In the genomic region with DNA sequence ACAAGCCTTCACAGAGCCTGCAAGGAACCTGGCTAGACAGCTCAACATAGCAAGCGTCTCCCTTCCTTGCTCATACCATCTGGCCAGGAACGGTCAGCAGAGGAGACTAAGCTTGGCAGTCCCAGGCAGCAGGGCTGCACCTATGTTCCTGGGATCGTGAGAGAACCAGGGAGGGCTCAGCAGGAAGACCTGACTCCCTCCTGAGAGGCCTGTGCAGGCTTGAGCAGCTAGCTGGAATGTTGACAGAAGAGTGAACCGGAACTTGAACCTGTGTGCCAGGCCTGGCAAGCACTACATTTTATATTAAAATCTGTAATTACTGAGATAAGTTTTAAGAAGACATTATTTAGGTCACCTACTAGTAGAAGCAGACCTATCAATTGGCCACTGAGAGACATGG, we compare ENCODE assay signal across 10 mouse cellular contexts.
"Had no signal": no experiment of that assay in that cellular context is flagged by ENCODE, and none has a peak within 500 bp of the region (broad histone marks: within the 10 kb centered on the region; RNA-seq: fewer than 3 reads in every experiment).

No protein-coding gene starts in this region.

- H3K4me2 ChIP-seq: limb, embryonic 15.5 days; liver, embryonic 12.5 days; lung, embryonic 14.5 days; midbrain, embryonic 11.5 days; midbrain, embryonic 15.5 days; neural tube, embryonic 12.5 days had no signal

- DNase-seq: lung, embryonic 14.5 days; lung, postnatal 10 days; lung, postnatal 4 days; thymus, postnatal 4 days had no signal

- ATAC-seq: liver, embryonic 12.5 days; midbrain, embryonic 15.5 days had no signal

- H3K9ac ChIP-seq: limb, embryonic 15.5 days; liver, embryonic 12.5 days; lung, embryonic 14.5 days; midbrain, embryonic 15.5 days; neural tube, embryonic 12.5 days had no signal

- H3K4me3 ChIP-seq: limb, embryonic 15.5 days; liver, embryonic 12.5 days; megakaryocyte, embryonic 14.5 days; midbrain, embryonic 15.5 days; neural tube, embryonic 12.5 days had no signal

- H3K36me3 ChIP-seq: limb, embryonic 15.5 days; liver, embryonic 12.5 days; midbrain, embryonic 15.5 days; neural tube, embryonic 12.5 days had no signal

- H3K4me1 ChIP-seq: liver, embryonic 12.5 days; midbrain, embryonic 15.5 days had no signal

- H3K27me3 ChIP-seq: limb, embryonic 15.5 days; liver, embryonic 12.5 days; midbrain, embryonic 15.5 days; neural tube, embryonic 12.5 days had no signal

- H3K27ac ChIP-seq: limb, embryonic 15.5 days; liver, embryonic 12.5 days; midbrain, embryonic 15.5 days; neural tube, embryonic 12.5 days had no signal

- H3K9me3 ChIP-seq: limb, embryonic 15.5 days; liver, embryonic 12.5 days; midbrain, embryonic 15.5 days; neural tube, embryonic 12.5 days had no signal
